Comparison of ENCODE assay signal across 8 mouse cellular contexts in genomic region chr17:42987692-42988091, GRCm38 (mm10). TPM values are rescaled to one million over a fixed set of nuclear protein-coding genes. Genes with fewer than 3 reads are reported as not detected.
A peak's percentile ranks its signal among the peaks of the same experiment; 100 is the strongest.
DNase-seq lines count a peak whose midpoint lies in the region; ATAC-seq lines count a peak whose summit lies in the region.

No protein-coding gene starts in this region.

- no peak overlapping the region for H3K4me3 ChIP-seq in midbrain, embryonic 14.5 days (replicated peaks; ENCODE audit: low read depth, low read length)
- H3K4me3 ChIP-seq in midbrain, embryonic 10.5 days = no peak overlapping the region

- H3K4me2 ChIP-seq in midbrain, embryonic 14.5 days (ENCODE audit: low read length) = no peak overlapping the region

- H3K27me3 ChIP-seq in midbrain, embryonic 14.5 days (ENCODE audit: control insufficient read depth, insufficient read depth, low read length) = no peaks in the 10 kb centered on the region
- no peaks in the 10 kb centered on the region for H3K27me3 ChIP-seq in midbrain, embryonic 10.5 days (ENCODE audit: low read depth, poor library complexity, severe bottlenecking)

- H3K36me3 ChIP-seq in midbrain, embryonic 14.5 days (ENCODE audit: control insufficient read depth, insufficient read depth, low read length) = no peaks in the 10 kb centered on the region
- no peaks in the 10 kb centered on the region for H3K36me3 ChIP-seq in midbrain, embryonic 10.5 days

- ATAC-seq in midbrain, embryonic 14.5 days (ENCODE audit: low FRiP score, low TSS enrichment) = no peak
- no peak for ATAC-seq in erythroblast, adult 5-6 weeks (replicated peaks; ENCODE audit: low FRiP score, poor library complexity, severe bottlenecking)

- no peak overlapping the region for H3K9ac ChIP-seq in midbrain, embryonic 14.5 days (replicated peaks; ENCODE audit: low read length)

- 26% methylated on average over 4 of the region's 4 CpGs for WGBS in midbrain, embryonic 14.5 days
- 28% methylated on average over 4 of the region's 4 CpGs for WGBS in midbrain, embryonic 10.5 days

- no peaks in the 10 kb centered on the region for H3K4me1 ChIP-seq in midbrain, embryonic 14.5 days (ENCODE audit: control insufficient read depth, insufficient read depth, low read length)
- H3K4me1 ChIP-seq in midbrain, embryonic 10.5 days = no peaks in the 10 kb centered on the region

- H3K27ac ChIP-seq in midbrain, embryonic 14.5 days (replicated peaks; ENCODE audit: low read depth, low read length) = no peak overlapping the region
- H3K27ac ChIP-seq in midbrain, embryonic 10.5 days (replicated peaks) = no peak overlapping the region

- peak; percentile 28 for DNase-seq in adrenal gland, postnatal 14 days
- no peak for DNase-seq in adrenal gland, postnatal 25 days
- peak; percentile 15 for DNase-seq in midbrain, embryonic 14.5 days
- no peak for DNase-seq in midbrain, embryonic 10.5 days (ENCODE audit: low spot score)
- DNase-seq in kidney, postnatal 4 days = peak; percentile 35 to 47
- peak; percentile 22 for DNase-seq in thymus, postnatal 25 days
- no peak for DNase-seq in cerebellum, postnatal 4 days (ENCODE audit: low spot score in 2 of 2)

- no peaks in the 10 kb centered on the region for H3K9me3 ChIP-seq in midbrain, embryonic 14.5 days (ENCODE audit: control insufficient read depth, low read length)
- H3K9me3 ChIP-seq in midbrain, embryonic 10.5 days (replicated peaks) = no peaks in the 10 kb centered on the region

RNA-seq across cellular contexts. Expression of gene Tnfrsf21, which starts 28.7 kb away (rescaled TPM):
- 10.5 and 13.9 TPM in 2 replicates for total RNA-seq in adrenal gland, postnatal 14 days (2021)
- 2.7 and 3.4 TPM in 2 replicates for total RNA-seq in adrenal gland, postnatal 25 days (2021)
- polyA plus RNA-seq in midbrain, embryonic 14.5 days (2014; fragmentation: Nextera tagmentation; extraction: Ambion mirVana) = 52.2 and 63.2 TPM in 2 replicates
- polyA plus RNA-seq in midbrain, embryonic 10.5 days (2016; fragmentation: Nextera tagmentation; extraction: Ambion mirVana) = 25.4 and 29.1 TPM in 2 replicates
- total RNA-seq in erythroblast, adult 5-6 weeks (2015; ENCODE audit: low replicate concordance) = 21.1 and 27.8 TPM in 2 replicates
- total RNA-seq in erythroblast, adult 5-6 weeks (2017; ENCODE audit: low replicate concordance) = 17.6 and 24.6 TPM in 2 replicates

Comparison
In these comparisons a context has a peak if more than half of its experiments do, and no peak if none do; other contexts are left out.
1. DNase-seq: peak in adrenal gland, postnatal 14 days (single experiment), midbrain, embryonic 14.5 days (single experiment), kidney, postnatal 4 days (2 of 2) and thymus, postnatal 25 days (single experiment); none in adrenal gland, postnatal 25 days (single experiment), midbrain, embryonic 10.5 days (single experiment) and cerebellum, postnatal 4 days (0 of 2).